Mouse (Mus musculus): ENCODE results near the gene Cd47. TPM values are rescaled to one million over a fixed set of nuclear protein-coding genes. Genes with fewer than 3 reads are reported as not detected.

Cd47 gene
- 84.6 and 124 TPM in 2 replicates for polyA plus RNA-seq (2011; ENCODE audit: insufficient read length, low read depth, missing spikeins)

DNA sequence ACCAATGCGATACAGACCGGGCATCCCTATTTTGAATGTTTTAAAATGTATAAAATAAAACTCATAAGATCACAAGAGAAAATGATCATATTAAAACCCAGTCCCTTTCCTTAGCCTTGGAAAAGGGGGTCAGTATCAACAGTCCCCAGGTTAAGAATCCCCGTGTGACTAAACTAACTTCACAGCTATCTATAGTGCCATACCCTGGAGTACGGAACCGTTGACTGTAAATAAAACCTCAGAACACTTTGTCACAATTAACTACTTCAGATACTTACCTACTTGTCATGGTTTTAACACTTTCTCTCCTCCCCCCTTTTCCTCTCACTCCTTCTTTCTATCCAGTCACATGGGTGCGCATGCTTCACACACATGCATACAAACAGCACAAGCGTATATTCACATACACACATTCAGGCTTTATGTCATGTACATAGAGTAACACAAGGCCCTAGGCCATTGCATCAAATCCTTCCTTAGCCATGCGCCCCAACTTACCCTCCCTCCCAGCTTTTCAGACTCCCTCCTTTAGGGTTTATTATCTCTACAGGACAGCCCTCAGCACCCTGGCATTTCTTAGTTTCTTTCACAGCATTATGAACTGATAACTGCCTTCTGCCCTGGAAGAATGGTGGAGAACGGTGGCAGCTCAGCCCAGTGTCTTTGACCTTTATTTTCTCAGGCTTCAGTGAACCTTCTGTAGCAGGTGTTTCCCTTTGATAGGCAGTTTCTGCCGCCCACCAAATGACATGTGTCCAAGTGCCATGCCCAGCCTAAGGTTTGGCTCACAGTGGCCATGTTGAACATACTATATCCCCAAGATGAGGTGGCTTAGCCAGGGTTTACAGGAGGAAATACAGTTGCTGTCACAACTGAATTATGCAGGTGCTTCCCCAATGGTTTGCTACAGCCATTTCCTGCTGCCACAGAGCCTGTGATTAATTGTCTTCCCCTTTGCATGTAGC lies at the start of gene Cd47:
Gene Cd47 (plus strand): TSS at position 937 of the 965 bp plus-strand sequence.
- Histone ChIP-seq H3K4me1 (ENCODE audit: control insufficient read depth, insufficient read depth, low read length) (no peaks in the 10 kb centered on the region), H3K27ac (ENCODE audit: insufficient read depth, low read length) (no peak within 1 kb of the TSS), H3K4me3 (ENCODE audit: insufficient read depth, low read length) (no peak within 1 kb of the TSS)
- no peak for TF ChIP-seq CTCF (IDR thresholded peaks at IDR 0.05; ENCODE audit: borderline replicate concordance, insufficient read depth, low read length)
- TF ChIP-seq POLR2A (IDR thresholded peaks at IDR 0.05; ENCODE audit: low read depth, low read length) = no peak

DNA sequence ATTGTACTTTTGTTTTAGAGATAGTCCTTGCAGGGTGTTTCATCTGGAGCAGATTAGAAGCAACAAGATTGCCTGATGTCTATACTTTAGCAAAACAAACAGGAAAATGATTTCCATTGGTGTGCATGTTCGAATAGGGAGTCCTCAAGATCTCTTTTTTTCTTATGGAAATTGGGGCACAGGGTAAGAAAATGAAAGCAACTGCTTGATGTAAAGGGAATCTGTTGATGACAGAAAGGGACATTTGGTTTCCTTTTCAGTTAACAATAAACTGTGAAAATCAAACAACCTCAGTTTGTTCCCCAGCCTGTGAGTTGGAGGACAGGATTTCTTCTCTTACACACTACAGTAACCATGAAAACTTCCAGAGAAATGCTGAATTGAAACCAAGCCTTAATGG lies 47.4 kb upstream of the Cd47 start:
- no peak overlapping the region for H3K4me3 ChIP-seq (ENCODE audit: insufficient read depth, low read length)
- TF ChIP-seq CTCF (IDR thresholded peaks at IDR 0.05; ENCODE audit: borderline replicate concordance, insufficient read depth, low read length) (no peak), POLR2A (IDR thresholded peaks at IDR 0.05; ENCODE audit: low read depth, low read length) (no peak)
- no peak overlapping the region for H3K27ac ChIP-seq (ENCODE audit: insufficient read depth, low read length)
- H3K4me1 ChIP-seq (ENCODE audit: control insufficient read depth, insufficient read depth, low read length) = no peaks in the 10 kb centered on the region

DNA sequence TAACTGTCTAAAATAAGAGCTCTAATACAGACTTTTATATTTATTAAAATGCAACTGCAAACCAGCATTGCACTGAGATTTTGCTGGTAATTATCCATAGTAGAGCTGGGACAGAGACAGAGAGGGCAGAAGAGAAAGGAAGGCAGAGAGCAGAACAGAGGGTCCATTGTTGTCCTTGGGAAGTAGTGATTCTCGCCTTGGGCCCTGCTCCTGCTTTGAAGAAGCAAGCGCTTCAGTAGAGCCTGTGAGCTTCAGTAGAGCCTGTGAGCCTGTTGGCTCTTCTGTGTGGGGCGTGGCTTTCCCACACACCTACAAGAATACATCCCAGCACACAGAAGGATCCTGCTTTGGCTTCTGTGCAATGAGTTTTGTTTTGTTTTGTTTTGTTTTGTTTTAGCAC lies 47.0 kb upstream of the Cd47 start:
- Histone ChIP-seq H3K27ac (ENCODE audit: insufficient read depth, low read length) (no peak overlapping the region), H3K4me3 (ENCODE audit: insufficient read depth, low read length) (no peak overlapping the region), H3K4me1 (ENCODE audit: control insufficient read depth, insufficient read depth, low read length) (no peaks in the 10 kb centered on the region)
- TF ChIP-seq POLR2A (IDR thresholded peaks at IDR 0.05; ENCODE audit: low read depth, low read length) = no peak
- no peak for TF ChIP-seq CTCF (IDR thresholded peaks at IDR 0.05; ENCODE audit: borderline replicate concordance, insufficient read depth, low read length)

DNA sequence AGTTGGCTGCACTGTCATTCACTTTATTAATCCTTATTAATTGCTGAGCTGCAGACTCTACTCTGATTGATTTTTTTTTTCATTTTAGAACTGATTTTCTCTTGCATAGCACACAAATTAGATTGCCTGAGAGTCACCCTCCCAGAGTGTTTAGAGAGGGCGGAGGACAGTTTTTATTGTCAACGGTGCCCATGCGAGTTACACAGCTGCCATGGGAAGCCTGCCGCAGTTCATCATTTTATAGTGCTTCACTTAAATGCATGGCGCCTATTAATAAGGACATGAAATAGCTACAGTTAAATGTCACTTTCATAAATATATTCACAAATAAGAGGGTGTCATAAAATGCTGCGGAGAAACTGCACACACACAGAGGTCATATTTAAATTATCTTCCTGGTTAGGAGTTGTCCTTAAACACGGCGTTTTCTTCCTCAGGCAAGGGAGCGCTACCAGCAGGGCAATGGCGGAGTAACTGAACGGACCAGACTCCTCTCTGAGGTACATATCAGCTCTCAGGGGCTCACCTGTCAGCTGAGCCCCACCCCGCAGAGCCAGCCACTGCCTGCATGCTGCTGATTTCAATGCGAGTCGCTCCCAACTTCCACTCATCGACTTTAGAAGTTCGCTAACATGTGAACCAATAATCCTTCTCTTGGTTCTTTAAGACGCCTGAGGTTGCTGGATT lies 39.7 kb upstream of the Cd47 start:
- Histone ChIP-seq H3K4me3 (ENCODE audit: insufficient read depth, low read length) (no peak overlapping the region), H3K4me1 (ENCODE audit: control insufficient read depth, insufficient read depth, low read length) (no peaks in the 10 kb centered on the region), H3K27ac (ENCODE audit: insufficient read depth, low read length) (no peak overlapping the region)
- TF ChIP-seq CTCF (IDR thresholded peaks at IDR 0.05; ENCODE audit: borderline replicate concordance, insufficient read depth, low read length) (no peak), POLR2A (IDR thresholded peaks at IDR 0.05; ENCODE audit: low read depth, low read length) (no peak)

DNA sequence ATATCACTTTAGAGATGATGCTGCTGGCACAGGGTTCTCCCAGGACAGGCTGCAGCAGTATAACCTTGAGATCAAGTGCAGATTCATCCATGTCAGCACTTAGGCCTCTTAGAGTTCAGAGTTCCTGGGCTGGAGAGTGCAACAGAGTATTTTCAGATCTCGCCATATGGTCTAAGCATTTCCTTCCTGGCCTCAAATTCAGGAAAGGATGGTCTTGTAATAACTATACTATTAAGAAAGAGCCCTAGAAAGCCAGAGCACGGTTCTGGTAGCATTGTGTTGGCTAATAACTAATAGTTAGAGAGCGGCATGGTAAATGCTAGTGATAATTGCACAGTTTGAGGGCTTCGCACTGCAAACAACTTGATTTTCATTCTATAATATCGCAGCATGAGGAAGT lies 38.4 kb upstream of the Cd47 start:
- TF ChIP-seq CTCF (IDR thresholded peaks at IDR 0.05; ENCODE audit: borderline replicate concordance, insufficient read depth, low read length) = no peak
- no peak for TF ChIP-seq POLR2A (IDR thresholded peaks at IDR 0.05; ENCODE audit: low read depth, low read length)
- no peak overlapping the region for H3K4me3 ChIP-seq (ENCODE audit: insufficient read depth, low read length)
- H3K4me1 ChIP-seq (ENCODE audit: control insufficient read depth, insufficient read depth, low read length) = no peaks in the 10 kb centered on the region
- no peak overlapping the region for H3K27ac ChIP-seq (ENCODE audit: insufficient read depth, low read length)

DNA sequence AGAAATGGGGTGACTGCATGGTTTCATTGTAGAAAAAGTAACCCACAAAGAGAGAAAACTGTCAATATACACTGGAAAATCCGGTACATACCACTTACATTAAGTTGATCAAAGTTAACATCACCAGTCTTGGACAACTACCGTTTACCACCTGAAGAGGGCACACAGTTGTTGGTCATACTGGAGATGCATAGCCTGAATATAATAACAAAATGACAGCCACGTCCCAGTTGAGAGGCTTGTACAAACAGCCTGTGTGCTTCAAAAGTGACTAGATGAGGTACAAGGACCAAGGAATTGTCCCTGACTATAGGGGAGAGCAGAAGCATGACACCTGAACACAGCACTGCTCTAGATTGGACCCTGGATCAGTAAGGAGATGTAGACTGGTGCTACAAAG lies 34.0 kb upstream of the Cd47 start:
- Histone ChIP-seq H3K4me3 (ENCODE audit: insufficient read depth, low read length) (no peak overlapping the region), H3K27ac (ENCODE audit: insufficient read depth, low read length) (no peak overlapping the region), H3K4me1 (ENCODE audit: control insufficient read depth, insufficient read depth, low read length) (no peaks in the 10 kb centered on the region)
- TF ChIP-seq CTCF (IDR thresholded peaks at IDR 0.05; ENCODE audit: borderline replicate concordance, insufficient read depth, low read length) = no peak
- TF ChIP-seq POLR2A (IDR thresholded peaks at IDR 0.05; ENCODE audit: low read depth, low read length) = no peak

DNA sequence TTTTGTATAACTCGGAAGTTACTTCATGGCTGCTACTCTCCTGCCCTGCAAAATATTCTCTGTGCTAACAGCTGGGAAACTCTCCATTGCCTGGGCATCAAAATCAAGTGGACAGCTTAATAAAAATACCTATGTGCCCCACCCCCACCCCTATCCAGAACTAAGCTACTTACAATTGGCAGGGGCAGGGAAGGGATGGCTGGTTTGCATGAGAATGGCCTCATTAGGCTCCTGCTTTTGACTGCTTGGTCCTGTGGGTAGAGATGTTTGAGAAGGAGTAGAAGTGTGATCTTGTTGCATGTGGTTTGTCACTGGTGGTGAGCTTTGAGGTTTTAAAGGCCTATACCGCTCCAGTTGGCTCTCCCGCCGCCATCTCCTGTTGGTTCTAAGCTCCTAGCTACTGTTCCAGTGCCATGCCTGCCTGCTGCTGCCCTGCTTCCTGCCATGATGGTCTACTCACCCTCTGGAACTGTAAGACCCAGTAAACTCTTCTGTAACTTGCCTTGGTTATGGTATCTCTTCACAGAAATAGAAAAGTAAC lies 31.8 kb upstream of the Cd47 start:
- no peak overlapping the region for H3K27ac ChIP-seq (ENCODE audit: insufficient read depth, low read length)
- H3K4me1 ChIP-seq (ENCODE audit: control insufficient read depth, insufficient read depth, low read length) = no peaks in the 10 kb centered on the region
- H3K4me3 ChIP-seq (ENCODE audit: insufficient read depth, low read length) = no peak overlapping the region
- TF ChIP-seq POLR2A (IDR thresholded peaks at IDR 0.05; ENCODE audit: low read depth, low read length) (no peak), CTCF (IDR thresholded peaks at IDR 0.05; ENCODE audit: borderline replicate concordance, insufficient read depth, low read length) (no peak)

DNA sequence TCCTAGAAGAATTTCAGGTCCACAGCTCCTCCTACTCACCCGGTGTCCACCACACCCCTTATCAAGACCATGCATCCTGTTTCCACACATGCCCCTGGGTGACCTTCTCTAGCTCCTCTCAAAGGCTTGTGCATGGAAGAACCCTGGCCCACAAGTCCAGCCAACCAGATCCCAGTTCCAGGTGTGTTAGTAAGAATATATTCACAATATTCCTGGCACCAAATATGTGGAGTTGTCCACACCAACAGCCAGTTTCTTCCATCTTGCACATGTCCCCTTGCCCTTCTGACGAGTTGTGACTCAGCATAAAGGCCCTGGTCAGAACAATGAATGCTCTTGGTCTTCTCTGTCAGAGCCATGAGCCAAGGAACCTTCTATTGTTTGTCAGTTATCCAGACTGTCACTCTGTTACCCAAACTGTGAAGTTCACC lies 30.5 kb upstream of the Cd47 start:
- TF ChIP-seq CTCF (IDR thresholded peaks at IDR 0.05; ENCODE audit: borderline replicate concordance, insufficient read depth, low read length) (no peak), POLR2A (IDR thresholded peaks at IDR 0.05; ENCODE audit: low read depth, low read length) (no peak)
- no peak overlapping the region for H3K4me3 ChIP-seq (ENCODE audit: insufficient read depth, low read length)
- no peaks in the 10 kb centered on the region for H3K4me1 ChIP-seq (ENCODE audit: control insufficient read depth, insufficient read depth, low read length)
- no peak overlapping the region for H3K27ac ChIP-seq (ENCODE audit: insufficient read depth, low read length)

DNA sequence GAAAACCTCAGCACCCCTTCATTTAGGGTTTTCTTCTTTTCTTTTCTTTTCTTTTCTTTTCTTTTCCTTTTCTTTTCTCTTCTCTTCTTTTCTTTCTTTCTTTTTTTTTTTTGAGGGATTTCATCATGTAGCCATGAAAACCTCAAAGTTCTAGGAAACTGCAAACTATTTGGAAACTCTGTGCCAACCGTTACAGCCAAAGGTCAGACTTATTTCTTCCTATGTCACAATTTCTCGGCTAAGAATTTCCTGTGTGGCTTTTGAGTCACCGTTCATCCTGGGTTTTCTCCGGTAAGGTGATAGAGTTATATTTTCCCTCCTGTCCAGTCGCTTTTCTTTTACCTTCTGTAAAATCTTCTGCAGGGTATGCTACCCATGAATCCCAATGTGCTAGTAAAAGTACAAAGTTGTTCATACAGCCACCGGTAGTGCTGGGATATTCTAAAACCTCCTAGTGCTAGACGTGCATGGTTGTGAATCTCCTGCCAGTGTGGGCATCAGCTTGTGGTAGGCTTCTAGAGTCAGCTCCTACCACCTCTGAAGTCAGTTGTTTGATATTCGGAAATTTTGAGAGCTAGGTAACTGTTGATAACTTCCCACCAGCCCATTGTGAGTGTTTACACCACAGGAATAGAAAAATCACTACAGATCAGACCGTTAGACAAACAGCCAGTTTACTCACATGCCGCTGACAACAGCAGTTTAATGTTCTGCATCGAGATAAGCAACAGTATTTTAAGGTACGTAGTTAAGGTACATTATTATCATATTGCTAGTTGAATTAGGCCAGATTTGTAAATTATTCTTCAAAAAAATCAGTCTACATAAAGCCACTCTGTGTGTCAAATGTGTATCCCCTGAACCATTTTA lies 29.8 kb upstream of the Cd47 start:
- Histone ChIP-seq H3K4me1 (ENCODE audit: control insufficient read depth, insufficient read depth, low read length) (no peaks in the 10 kb centered on the region), H3K27ac (ENCODE audit: insufficient read depth, low read length) (no peak overlapping the region), H3K4me3 (ENCODE audit: insufficient read depth, low read length) (no peak overlapping the region)
- no peak for TF ChIP-seq CTCF (IDR thresholded peaks at IDR 0.05; ENCODE audit: borderline replicate concordance, insufficient read depth, low read length)
- no peak for TF ChIP-seq POLR2A (IDR thresholded peaks at IDR 0.05; ENCODE audit: low read depth, low read length)
